Mouse (Mus musculus): ENCODE results near the gene Cdkl3.
A peak's percentile ranks its signal among the peaks of the same experiment; 100 is the strongest.

The Cdkl3 gene

GRCm38 (mm10) chr11:52018217-52018616 is 14.2 kb downstream of the Cdkl3 start:
- DNase-seq, result peak; percentile 40

GRCm38 (mm10) chr11:52032356-52032755 is 28.3 kb downstream of the Cdkl3 start:
- no peak for DNase-seq

- DNase-seq, result no peak
Measured at GRCm38 (mm10) chr11:52033953-52034352, 29.9 kb downstream of the Cdkl3 start.

- DNase-seq, result no peak
Measured at GRCm38 (mm10) chr11:52035905-52036304, 31.9 kb downstream of the Cdkl3 start.

- DNase-seq, result no peak
Measured at GRCm38 (mm10) chr11:52037659-52038058, 33.6 kb downstream of the Cdkl3 start.

- DNase-seq, result no peak
Measured at GRCm38 (mm10) chr11:52043224-52043623, 39.2 kb downstream of the Cdkl3 start.

GRCm38 (mm10) chr11:52044156-52044555 is 40.1 kb downstream of the Cdkl3 start:
- no peak for DNase-seq

- no peak for DNase-seq
Measured at GRCm38 (mm10) chr11:52046446-52047165, 42.6 kb downstream of the Cdkl3 start.

- no peak for DNase-seq
Measured at GRCm38 (mm10) chr11:52053371-52053770, 49.4 kb downstream of the Cdkl3 start.

GRCm38 (mm10) chr11:52054728-52055127 is 50.7 kb downstream of the Cdkl3 start:
- DNase-seq, result no peak

- DNase-seq, result no peak
Measured at GRCm38 (mm10) chr11:52056198-52056597, 52.2 kb downstream of the Cdkl3 start.

GRCm38 (mm10) chr11:52059001-52059400 is 55.0 kb downstream of the Cdkl3 start:
- no peak for DNase-seq

- DNase-seq, result no peak
Measured at GRCm38 (mm10) chr11:52060315-52060714, 56.3 kb downstream of the Cdkl3 start.

GRCm38 (mm10) chr11:52062406-52062805 is 58.4 kb downstream of the Cdkl3 start:
- DNase-seq, result no peak

- no peak for DNase-seq
Measured at GRCm38 (mm10) chr11:52064398-52064797, 60.4 kb downstream of the Cdkl3 start.

- no peak for DNase-seq
Measured at GRCm38 (mm10) chr11:52065841-52066240, 61.8 kb downstream of the Cdkl3 start.

- DNase-seq, result no peak
Measured at GRCm38 (mm10) chr11:52071768-52072167, 67.7 kb downstream of the Cdkl3 start.

- DNase-seq, result no peak
Measured at GRCm38 (mm10) chr11:52073528-52074170, 69.6 kb downstream of the Cdkl3 start.

- no peak for DNase-seq
Measured at GRCm38 (mm10) chr11:52074626-52075470, 70.8 kb downstream of the Cdkl3 start.

- no peak for DNase-seq
Measured at GRCm38 (mm10) chr11:52075794-52076633, 72.0 kb downstream of the Cdkl3 start.

GRCm38 (mm10) chr11:52076742-52077352 is 72.8 kb downstream of the Cdkl3 start:
- no peak for DNase-seq

- DNase-seq, result no peak
Measured at GRCm38 (mm10) chr11:52077939-52078338, 73.9 kb downstream of the Cdkl3 start.
